Mouse (Mus musculus) large intestine, adult 2 months (tissue): ENCODE data around the gene Bach2. TPM values are rescaled to one million over a fixed set of nuclear protein-coding genes. Genes with fewer than 3 reads are reported as not detected.

Source experiments
- DNase-seq: peaks from one replicate; pipeline ENCODE4 v3.0.0-alpha.2; 2012; ENCODE audit warnings: low read depth, low spot score
- WGBS: fragments of 180-500 bp; shearing (Covaris S2); methylation state at CpG from one replicate; pipeline ENCODE4 v1.1.7; 2018; 5-methylcytosine and 5-hydroxymethylcytosine counted together
- polyA plus RNA-seq: library from polyadenylated mRNA; depleted of rRNA; stranded (reverse); fragments of >200 nt; gene quantifications from 2 replicates; pipeline ENCODE4 v1.2.3, GENCODE M21; 2012

Bach2 gene
- polyA plus RNA-seq, 1 experiment = 1.6 TPM

DNA sequence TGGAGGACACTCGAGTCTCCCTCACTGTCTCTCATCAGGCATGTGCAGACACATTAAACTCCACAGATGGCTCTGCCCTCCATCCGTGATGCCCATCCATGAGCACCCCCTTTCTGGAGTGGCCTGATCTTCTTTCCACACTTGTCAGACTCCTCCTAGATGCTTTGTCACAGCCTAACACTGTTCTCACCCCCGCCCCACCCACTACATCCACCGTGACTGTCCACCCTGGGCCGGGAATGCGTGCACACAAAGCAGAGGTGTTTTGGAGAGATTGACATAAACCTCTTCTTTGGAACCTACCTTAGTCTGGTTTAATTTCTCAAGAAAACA lies 202.1 kb downstream of the Bach2 start:
- 83% methylated on average over 6 of the region's 6 CpGs for WGBS
- DNase-seq = no peak

DNA sequence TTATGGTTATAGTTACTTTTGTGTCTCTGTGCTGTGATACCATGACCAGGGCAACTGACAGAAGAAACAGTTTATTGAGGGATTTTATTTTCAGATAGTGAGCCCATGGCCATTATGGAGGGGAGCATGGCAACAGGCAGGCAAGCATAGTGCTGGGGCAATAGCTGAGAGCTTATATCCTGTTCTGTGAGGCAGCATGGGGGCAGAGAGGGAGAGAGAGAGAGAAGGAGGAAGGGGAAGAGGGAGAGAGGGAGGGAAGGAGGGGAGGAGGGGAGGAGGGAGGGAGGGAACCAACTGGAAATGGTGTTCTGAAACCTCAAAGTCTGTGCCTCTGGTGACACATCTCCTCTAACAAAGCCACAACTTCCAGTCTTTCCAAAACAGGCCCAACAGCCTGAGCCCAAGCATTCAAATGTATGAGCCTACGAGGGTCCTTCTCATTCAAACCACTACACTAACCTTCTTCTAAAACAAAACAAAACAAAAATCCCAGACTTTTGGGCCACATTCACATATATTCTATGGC lies 206.1 kb downstream of the Bach2 start:
- 88% methylated on average over 1 of the region's 1 CpGs for WGBS
- DNase-seq = no peak

GRCm38 (mm10) chr4:32447850-32448249 lies 209.2 kb downstream of the Bach2 start:
- DNase-seq = no peak
- 87% methylated on average over 3 of the region's 3 CpGs for WGBS

DNA sequence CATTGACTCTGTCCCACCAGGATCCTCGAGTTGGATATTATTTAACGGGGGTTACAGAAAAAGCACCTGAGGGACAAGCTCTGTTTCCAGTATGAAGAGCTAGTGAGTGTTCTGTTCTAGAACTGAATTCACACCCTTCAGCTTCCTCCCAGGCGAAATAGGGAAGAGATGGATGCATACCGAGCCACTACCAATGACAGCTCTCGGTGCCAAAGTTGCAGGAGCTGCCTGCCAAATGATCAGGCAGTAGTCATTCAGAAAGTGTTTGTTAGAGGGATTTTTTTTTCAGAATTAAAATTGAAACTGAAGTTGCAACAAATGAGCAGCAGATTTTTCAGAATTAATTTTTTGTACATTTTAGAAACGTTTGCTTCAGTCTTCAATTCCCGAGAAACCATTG lies 223.4 kb downstream of the Bach2 start:
- WGBS = 74% methylated on average over 7 of the region's 7 CpGs
- DNase-seq = no peak

DNA sequence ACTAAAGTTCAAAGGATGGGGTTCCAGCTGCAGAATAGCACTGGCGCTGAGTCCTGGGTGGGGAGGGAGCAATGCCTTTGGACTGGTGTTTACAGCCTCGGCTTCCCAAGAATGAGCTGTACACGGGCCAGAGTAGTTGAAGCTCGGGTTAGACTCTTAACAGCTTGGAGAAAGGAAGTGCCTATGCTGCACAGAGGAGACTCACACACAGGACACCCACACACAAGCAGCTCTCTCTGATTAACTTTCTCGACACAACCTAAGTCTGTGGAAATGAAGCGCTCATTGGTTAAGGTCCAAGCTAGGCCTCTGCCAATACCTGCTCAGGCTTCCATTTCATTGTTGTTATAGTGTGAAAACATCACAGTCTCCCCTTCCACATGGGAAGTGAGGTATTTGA lies 224.5 kb downstream of the Bach2 start:
- WGBS = 63% methylated on average over 6 of the region's 6 CpGs

GRCm38 (mm10) chr4:32464540-32464939 lies 225.9 kb downstream of the Bach2 start:
- DNase-seq = no peak
- 73% methylated on average over 6 of the region's 6 CpGs for WGBS

More for the DNA sequence above, 224.5 kb downstream of the Bach2 start:
- DNase-seq = no peak

DNA sequence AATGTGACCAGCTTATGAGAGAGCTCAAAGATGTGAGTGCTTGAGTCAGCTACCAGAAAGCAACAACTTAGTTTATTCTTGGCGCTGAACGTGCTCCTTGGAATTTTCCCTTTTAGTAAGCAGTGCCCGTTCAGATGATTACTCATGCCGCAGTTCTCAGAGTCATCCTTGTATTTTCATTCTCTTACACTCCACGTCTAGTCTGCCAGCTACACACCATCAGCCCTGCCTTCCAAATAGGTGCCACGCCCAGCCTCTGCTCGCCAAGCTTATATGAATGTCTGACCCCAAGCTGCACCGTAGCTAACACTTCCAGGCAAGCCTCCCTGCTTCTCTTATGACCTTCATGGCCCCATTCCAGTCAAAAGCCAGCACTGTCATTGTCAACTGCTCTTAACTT lies 227.4 kb downstream of the Bach2 start:
- WGBS = 43% methylated on average over 8 of the region's 8 CpGs
- no peak for DNase-seq

DNA sequence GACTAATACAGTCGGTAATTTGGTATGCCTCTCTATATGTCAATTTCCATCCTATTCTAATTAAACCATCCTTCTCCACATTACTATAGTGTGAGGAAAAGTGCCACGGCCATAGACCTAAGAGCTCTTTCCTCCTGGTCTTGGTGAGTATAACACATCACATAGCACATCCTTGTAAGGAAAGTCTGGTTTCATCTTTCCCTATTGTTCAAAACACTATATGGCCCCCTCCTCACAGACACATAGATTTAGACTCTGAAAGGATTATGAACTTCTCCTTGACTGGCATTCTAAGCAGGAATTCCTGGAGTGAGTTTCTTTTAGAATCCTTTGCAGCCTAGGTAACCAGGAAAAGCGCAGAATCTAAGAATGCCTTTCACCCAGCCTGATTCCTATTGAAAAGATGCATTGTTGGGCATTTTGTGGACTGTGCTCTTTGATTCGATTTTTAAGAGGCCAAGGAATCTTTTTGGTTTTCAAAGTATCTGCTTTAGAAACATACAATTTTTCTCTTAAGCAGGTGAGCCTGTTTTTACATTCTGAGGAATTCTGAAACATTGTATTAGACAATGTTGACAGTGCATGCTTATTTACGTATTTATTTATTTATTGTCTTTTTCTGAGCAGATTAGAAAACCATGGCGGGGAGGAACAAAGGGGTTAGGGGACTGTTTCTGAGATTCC lies 239.5 kb downstream of the Bach2 start:
- WGBS = 90% methylated on average over 6 of the region's 6 CpGs
- DNase-seq = no peak

DNA sequence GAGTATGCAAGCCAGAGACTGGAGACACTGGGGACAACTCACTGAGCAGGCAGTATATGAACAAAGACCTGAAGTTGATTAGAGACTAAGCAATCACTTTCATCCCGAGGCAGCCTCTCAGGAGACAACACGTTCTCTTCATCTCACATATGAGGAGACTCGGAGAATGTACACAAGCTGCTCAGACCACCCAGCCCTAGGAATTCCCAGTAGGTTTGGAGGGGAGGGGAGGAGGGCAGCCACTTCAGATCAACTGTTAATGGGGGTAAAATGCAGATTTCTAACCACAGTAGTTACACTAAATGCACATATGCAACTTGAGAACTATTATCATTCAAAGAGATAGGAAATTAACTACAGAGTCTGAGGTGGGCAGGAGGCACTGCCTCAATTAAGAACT lies 240.6 kb downstream of the Bach2 start:
- WGBS = 53% methylated on average over 3 of the region's 3 CpGs

GRCm38 (mm10) chr4:32479801-32480700 lies 241.4 kb downstream of the Bach2 start:
- no peak for DNase-seq
- 84% methylated on average over 16 of the region's 16 CpGs for WGBS

More for the DNA sequence above, 240.6 kb downstream of the Bach2 start:
- DNase-seq = no peak

DNA sequence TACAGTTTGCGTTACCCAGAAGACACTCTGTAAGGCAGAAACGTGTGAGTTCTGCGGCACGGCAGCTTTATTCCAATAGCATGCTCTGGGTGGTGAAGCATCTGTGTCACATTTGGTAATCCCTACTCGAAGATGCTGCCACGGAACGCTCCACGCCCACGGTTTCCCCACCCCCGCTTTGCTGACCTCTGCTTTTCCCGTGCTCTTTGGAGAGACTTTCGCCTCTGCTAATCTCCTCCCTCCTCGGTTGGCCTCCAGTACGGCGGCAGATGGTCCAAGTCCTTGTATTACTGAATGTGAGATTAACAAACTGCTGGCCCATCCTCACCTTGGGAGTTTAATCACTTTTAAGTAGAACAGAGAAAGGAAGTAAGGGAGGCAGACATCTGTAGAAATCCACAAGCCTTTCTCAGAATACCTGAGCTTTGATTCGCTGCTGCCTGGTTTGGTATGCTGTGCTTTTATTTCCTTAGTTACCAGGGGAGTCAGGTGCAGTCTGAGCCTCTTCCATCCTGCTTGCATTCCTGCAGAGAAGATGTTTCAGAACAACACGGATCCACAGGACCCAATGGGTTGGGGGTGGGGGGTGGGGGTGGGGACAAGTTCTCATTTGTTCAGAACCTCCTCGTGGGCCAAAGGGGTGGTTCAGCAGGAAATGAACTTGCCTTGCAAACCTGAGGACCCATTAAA lies 242.9 kb downstream of the Bach2 start:
- DNase-seq = no peak
- WGBS = 29% methylated on average over 18 of the region's 18 CpGs

- 91% methylated on average over 8 of the region's 8 CpGs for WGBS
- DNase-seq = no peak
Measured at GRCm38 (mm10) chr4:32482138-32482537, 243.5 kb downstream of the Bach2 start.

DNA sequence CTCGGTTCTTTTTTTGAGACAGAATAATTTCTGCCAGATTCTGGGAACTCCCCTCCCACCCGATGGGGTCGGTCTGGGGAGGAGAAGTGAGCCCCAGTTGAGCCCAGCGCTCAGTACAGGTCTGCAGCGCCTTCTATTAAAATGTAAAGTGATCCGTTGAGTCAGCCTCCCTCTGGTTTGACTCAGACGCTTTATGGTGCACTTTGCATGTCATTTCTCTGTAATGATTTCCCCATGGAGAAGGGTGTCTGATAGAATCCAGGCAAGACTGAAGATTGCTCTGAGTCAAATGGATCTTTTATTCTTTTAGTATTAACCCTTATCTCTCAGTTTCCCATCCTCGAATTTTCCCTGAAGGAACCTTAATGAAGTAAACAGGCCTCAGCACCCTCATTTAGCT lies 244.3 kb downstream of the Bach2 start:
- DNase-seq = no peak
- 53% methylated on average over 8 of the region's 8 CpGs for WGBS

- WGBS = 38% methylated on average over 5 of the region's 5 CpGs
- no peak for DNase-seq
Measured at GRCm38 (mm10) chr4:32485848-32486247, 247.2 kb downstream of the Bach2 start.

GRCm38 (mm10) chr4:32486654-32487398 lies 248.2 kb downstream of the Bach2 start:
- no peak for DNase-seq
- WGBS = 60% methylated on average over 17 of the region's 17 CpGs

- DNase-seq = no peak
- 92% methylated on average over 1 of the region's 1 CpGs for WGBS
Measured at GRCm38 (mm10) chr4:32489186-32489585, 250.6 kb downstream of the Bach2 start.

GRCm38 (mm10) chr4:32491176-32491575 lies 252.6 kb downstream of the Bach2 start:
- DNase-seq = no peak
- WGBS = 74% methylated on average over 8 of the region's 8 CpGs

DNA sequence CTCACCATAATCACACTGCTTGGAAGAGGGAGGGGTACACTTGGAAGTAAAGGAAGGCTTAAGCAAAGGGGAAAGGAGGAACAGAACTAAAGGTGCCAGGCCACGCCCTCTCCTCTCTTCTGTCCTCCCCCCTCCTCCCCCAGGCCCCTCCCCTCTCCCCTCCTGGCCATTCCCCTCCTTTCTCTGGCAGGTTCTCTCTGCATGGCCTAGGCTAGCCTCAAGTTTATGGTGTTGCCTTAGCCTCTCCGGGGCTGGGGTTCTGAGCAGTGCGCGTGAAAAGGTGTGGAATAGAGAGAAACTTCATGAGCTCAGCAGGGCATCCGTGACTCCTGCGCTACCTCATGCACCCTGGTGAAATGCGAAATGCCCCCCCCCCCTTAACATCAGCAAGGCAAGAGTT lies 254.2 kb downstream of the Bach2 start:
- no peak for DNase-seq
- WGBS = 78% methylated on average over 7 of the region's 7 CpGs

- 87% methylated on average over 8 of the region's 8 CpGs for WGBS
- no peak for DNase-seq
Measured at GRCm38 (mm10) chr4:32501780-32502179, 263.2 kb downstream of the Bach2 start.

- no peak for DNase-seq
- WGBS = 85% methylated on average over 4 of the region's 4 CpGs
Measured at GRCm38 (mm10) chr4:32502181-32502580, 263.6 kb downstream of the Bach2 start.
